Mouse (Mus musculus) limb, embryonic 14.5 days (tissue): ENCODE data around the gene Adarb1. TPM values are rescaled to one million over a fixed set of nuclear protein-coding genes. Genes with fewer than 3 reads are reported as not detected.

Source experiments
- ATAC-seq: fragments of 200-750 bp; cut with Nextera tagmentation; 2 replicates; pipeline ENCODE4 v1.8.0; 2017; ENCODE audit warnings: low read depth, moderate number of reproducible peaks, moderate TSS enrichment; ENCODE audit not compliant: low FRiP score
- DNase-seq: peaks from one replicate; pipeline ENCODE4 v3.0.0-alpha.2; 2015; ENCODE audit warnings: low spot score
- H3K27ac ChIP-seq: fragments of 300-500 bp; sonication (generic); replicated peaks from 2 replicates; pipeline ENCODE4 v1.5.1; 2014; ENCODE audit warnings: low read depth, mild to moderate bottlenecking, low read length, moderate library complexity, mixed read lengths
- H3K27me3 ChIP-seq: fragments of 300-500 bp; sonication (generic); 2 replicates; pipeline ENCODE4 v1.6.1; 2014; ENCODE audit warnings: low read length, mixed read lengths; ENCODE audit not compliant: control insufficient read depth, insufficient read depth
- H3K36me3 ChIP-seq: fragments of 300-500 bp; sonication (generic); 2 replicates; pipeline ENCODE4 v1.6.1; 2014; ENCODE audit warnings: mild to moderate bottlenecking, low read length, moderate library complexity, mixed read lengths; ENCODE audit not compliant: control insufficient read depth, insufficient read depth
- H3K4me1 ChIP-seq: fragments of 300-500 bp; sonication (generic); 2 replicates; pipeline ENCODE4 v1.6.1; 2014; ENCODE audit warnings: antibody characterized with exemption, low read length, mixed read lengths; ENCODE audit not compliant: control insufficient read depth, insufficient read depth
- H3K4me2 ChIP-seq: fragments of 300-500 bp; sonication (generic); replicated peaks from 2 replicates; pipeline ENCODE4 v1.6.1; 2014; ENCODE audit warnings: low read depth, mild to moderate bottlenecking, low read length, moderate library complexity; ENCODE audit not compliant: severe bottlenecking
- H3K4me3 ChIP-seq: fragments of 300-500 bp; sonication (generic); replicated peaks from 2 replicates; pipeline ENCODE4 v1.5.1; 2014; ENCODE audit warnings: low read length
- H3K9ac ChIP-seq: fragments of 300-500 bp; sonication (generic); 2 replicates; pipeline ENCODE4 v1.6.1; 2014; ENCODE audit warnings: mild to moderate bottlenecking, low read depth, low read length, moderate library complexity; ENCODE audit not compliant: severe bottlenecking
- H3K9me3 ChIP-seq: fragments of 300-500 bp; sonication (generic); 2 replicates; pipeline ENCODE4 v1.6.1; 2016; ENCODE audit warnings: low read length; ENCODE audit not compliant: control insufficient read depth
- POLR2A ChIP-seq: fragments of 200-500 bp; IDR thresholded peaks from 2 replicates; pipeline ENCODE4 v1.8.0; 2012; ENCODE audit warnings: inconsistent platforms, mild to moderate bottlenecking, moderate library complexity, borderline replicate concordance; ENCODE audit not compliant: insufficient read depth, insufficient read length; ENCODE audit errors: extremely low read depth
- WGBS: fragments of 180-500 bp; shearing (Covaris S2); extraction: QIAGEN DNeasy Blood & Tissue Kit; methylation state at CpG from one replicate; pipeline ENCODE4 v1.1.7; 2014; 5-methylcytosine and 5-hydroxymethylcytosine counted together
- polyA plus RNA-seq, 2 experiments: library from polyadenylated mRNA; depleted of rRNA in 1 of 2; stranded (reverse) in 1 of 2; unstranded in 1 of 2; fragments of >200 nt; fragmentation: Nextera tagmentation in 1 of 2; extraction: Ambion mirVana in 1 of 2; gene quantifications; 2 replicates each; pipeline versions ENCODE4 v1.2.1 to v1.2.3; 2012 to 2014

The Adarb1 gene
- polyA plus RNA-seq, 2 experiments: 3.5 to 7.4 TPM

DNA sequence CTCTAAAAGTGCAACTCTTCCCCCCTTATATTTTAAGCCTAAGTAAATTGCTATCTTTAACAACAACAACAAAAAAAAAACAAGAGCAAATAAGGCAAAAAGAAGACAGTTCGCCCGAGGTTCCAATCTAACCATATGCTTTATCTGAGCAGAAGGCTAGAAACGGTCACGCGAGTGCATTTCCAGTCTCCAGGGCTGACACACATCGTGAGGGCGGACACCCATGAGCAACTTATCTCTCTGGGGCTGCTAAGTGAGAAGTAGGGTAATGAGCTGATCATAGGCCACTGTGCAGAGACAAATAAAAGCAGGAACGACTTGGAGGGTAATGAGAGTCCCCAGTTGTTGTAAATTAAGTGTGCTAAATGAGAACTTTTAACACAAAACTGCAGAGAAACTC is 119.4 kb downstream of the Adarb1 start:
- Histone ChIP-seq H3K27me3 (no peaks in the 10 kb centered on the region), H3K9ac (no peak overlapping the region), H3K9me3 (no peaks in the 10 kb centered on the region), H3K4me2 (no peak overlapping the region), H3K27ac (no peak overlapping the region), H3K36me3 (no peaks in the 10 kb centered on the region), H3K4me3 (no peak overlapping the region), H3K4me1 (no peaks in the 10 kb centered on the region)
- DNase-seq (no peak), ATAC-seq (no peak)
- TF ChIP-seq POLR2A: no peak
- WGBS: 73% methylated on average over 8 of the region's 8 CpGs

DNA sequence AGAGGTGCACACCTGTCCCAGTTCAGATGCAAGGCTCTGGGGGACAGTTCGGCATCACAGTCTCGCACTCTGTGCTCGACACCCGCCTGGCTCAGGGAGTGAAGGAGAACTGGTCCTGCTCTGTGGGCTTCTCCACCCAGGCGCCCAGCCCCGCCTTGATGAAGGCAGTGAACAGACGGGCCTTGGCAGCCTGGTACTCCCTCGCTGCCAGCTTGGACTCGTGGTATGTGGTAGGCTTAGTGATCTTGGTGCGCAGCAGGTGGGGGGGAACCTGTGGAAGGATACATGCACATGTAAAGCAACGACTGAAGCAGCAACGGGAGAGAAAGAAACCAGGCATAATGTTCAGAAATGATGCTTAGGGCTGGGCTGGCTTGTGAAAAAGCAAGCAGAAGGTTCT is 123.4 kb downstream of the Adarb1 start:
- no peak for TF ChIP-seq POLR2A
- no peak overlapping the region for H3K27ac ChIP-seq
- no peak overlapping the region for H3K9ac ChIP-seq
- H3K4me2 ChIP-seq: no peak overlapping the region
- no peaks in the 10 kb centered on the region for H3K4me1 ChIP-seq
- H3K36me3 ChIP-seq: no peaks in the 10 kb centered on the region
- ATAC-seq (no peak), DNase-seq (no peak)
- WGBS: 85% methylated on average over 12 of the region's 12 CpGs
- H3K9me3 ChIP-seq: no peaks in the 10 kb centered on the region
- H3K27me3 ChIP-seq: no peaks in the 10 kb centered on the region
- no peak overlapping the region for H3K4me3 ChIP-seq

DNA sequence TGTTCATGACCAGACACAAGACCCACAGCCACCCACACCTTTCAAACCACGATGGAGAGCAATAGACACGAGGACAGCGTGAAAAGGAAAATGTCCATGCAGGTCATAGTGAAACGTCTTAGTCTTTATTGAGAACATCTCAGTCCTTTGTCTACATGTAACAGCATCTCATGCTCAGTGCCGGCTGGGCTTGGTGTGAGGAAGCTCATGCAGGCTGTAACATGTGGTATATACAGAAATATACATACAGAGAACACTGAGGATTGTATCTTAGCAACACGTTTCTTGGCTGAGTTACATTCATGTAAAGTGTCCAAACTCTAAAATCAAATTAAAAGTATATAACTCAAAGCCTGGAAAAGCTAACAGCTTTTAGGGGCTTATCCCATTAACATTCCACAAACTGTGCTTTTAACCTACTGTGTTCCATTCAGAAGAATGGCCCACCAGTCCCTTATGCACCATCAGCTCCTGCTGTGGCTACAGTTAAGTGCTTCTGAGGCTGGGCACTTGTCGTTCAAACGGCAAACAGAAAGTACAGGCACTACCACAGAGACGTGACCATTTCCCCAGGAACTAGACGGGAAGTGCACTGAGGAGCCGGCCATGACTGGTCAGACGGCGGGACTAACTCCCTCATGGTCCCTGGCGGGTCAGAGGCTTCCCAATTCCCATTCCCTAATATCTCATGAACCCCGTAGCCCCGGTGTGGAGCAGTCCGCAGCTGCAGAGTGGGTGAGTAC is 127.3 kb downstream of the Adarb1 start:
- no peak overlapping the region for H3K4me3 ChIP-seq
- no peaks in the 10 kb centered on the region for H3K36me3 ChIP-seq
- H3K4me1 ChIP-seq: no peaks in the 10 kb centered on the region
- TF ChIP-seq POLR2A: no peak
- 72% methylated on average over 17 of the region's 17 CpGs for WGBS
- H3K27ac ChIP-seq: no peak overlapping the region; the same call in 1 of the 2 replicates
- H3K9ac ChIP-seq: no peak overlapping the region
- H3K27me3 ChIP-seq: no peaks in the 10 kb centered on the region
- H3K4me2 ChIP-seq: no peak overlapping the region
- no peak for ATAC-seq
- DNase-seq: no peak
- H3K9me3 ChIP-seq: no peaks in the 10 kb centered on the region

DNA sequence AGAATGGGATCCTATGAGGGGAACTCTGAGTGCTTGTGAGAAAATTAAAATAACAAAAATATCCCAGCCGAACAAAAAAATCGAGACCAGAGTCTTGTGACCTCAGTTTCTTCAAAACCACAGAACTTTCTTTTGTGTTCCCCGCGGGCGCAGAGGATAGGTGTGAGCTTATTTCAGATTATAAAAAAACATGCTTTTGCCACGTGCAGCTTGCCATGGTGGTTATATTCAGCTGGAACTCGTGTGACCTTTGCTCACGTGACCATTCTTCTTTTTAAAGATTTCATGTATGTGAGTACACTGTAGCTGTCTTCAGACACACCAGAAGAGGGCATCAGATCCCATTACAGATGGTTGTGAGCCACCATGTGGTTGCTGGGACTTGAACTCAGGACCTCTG is 128.5 kb downstream of the Adarb1 start:
- TF ChIP-seq POLR2A: no peak
- no peak overlapping the region for H3K27ac ChIP-seq

GRCm38 (mm10) chr10:77288639-77289195 is 129.4 kb downstream of the Adarb1 start:
- no peak overlapping the region for H3K4me2 ChIP-seq
- WGBS: 55% methylated on average over 5 of the region's 5 CpGs
- DNase-seq: no peak
- no peak for ATAC-seq
- no peak overlapping the region for H3K27ac ChIP-seq
- no peaks in the 10 kb centered on the region for H3K9me3 ChIP-seq
- H3K36me3 ChIP-seq: no peaks in the 10 kb centered on the region
- H3K27me3 ChIP-seq: no peaks in the 10 kb centered on the region
- no peak for TF ChIP-seq POLR2A
- no peak overlapping the region for H3K9ac ChIP-seq
- peaks cover 6% of the 10 kb centered on the region; the same call in 1 of the 2 replicates for H3K4me1 ChIP-seq
- H3K4me3 ChIP-seq: no peak overlapping the region

More for the DNA sequence above, 128.5 kb downstream of the Adarb1 start:
- Histone ChIP-seq H3K4me3 (no peak overlapping the region), H3K27me3 (no peaks in the 10 kb centered on the region), H3K4me1 (peaks cover 4% of the 10 kb centered on the region; the same call in 1 of the 2 replicates), H3K9ac (no peak overlapping the region), H3K9me3 (no peaks in the 10 kb centered on the region), H3K4me2 (no peak overlapping the region), H3K36me3 (no peaks in the 10 kb centered on the region)
- ATAC-seq (no peak), DNase-seq (no peak)
- 84% methylated on average over 8 of the region's 8 CpGs for WGBS
